Mouse (Mus musculus) heart, postnatal 0 days (tissue): ENCODE measurements at regions not wholly inside any gene's neighbourhood (a gene's known extent, or its start where the extent isn't known, plus 50 kb on each side); places are given as distances from the start of the nearest gene placed in this dataset.

Experiments
- CTCF ChIP-seq: IDR thresholded peaks from 2 replicates; pipeline ENCODE4 v1.5.1; 2016; ENCODE audit warnings: antibody characterized with exemption, control low read depth, low read depth
- EP300 ChIP-seq: IDR thresholded peaks from 2 replicates; pipeline ENCODE4 v1.6.1; 2016; ENCODE audit warnings: antibody characterized with exemption, low read depth

DNA sequence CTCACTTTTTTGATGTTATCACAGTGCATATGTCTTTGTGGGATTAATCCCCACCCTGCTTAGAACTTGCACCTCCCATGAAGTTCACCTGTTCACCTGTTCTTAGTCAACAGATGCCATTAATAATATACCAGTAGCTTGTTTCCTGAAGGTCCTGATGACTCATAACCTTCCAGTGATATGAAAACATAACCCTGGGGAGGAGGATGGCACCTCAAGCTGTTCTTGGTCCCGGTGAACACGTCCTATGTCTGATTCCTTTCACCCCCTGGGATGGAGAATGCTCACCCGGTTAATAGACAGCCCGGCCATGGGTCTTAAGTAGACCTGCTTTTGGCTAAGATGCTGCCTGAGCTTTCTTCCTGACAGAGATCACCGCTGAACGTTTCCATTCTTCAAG lies 174.6 kb downstream of the Cbln1 start:
- TF ChIP-seq CTCF: no peak
- no peak for TF ChIP-seq EP300
